Mouse (Mus musculus) gastrocnemius, adult 2 months (tissue): ENCODE results near the gene Zfp661. TPM values are rescaled to one million over a fixed set of nuclear protein-coding genes. Genes with fewer than 3 reads are reported as not detected.
"Not testable (repeated sequence)": the region's sequence is repeated elsewhere in the genome, so short reads cannot be mapped to it uniquely, and the experiment has no call there.

ENCODE experiments used
- DNase-seq: peaks from one replicate; pipeline ENCODE4 v3.0.0; 2022
- H3K27ac ChIP-seq: fragments of 200-600 bp; 2 replicates; pipeline ENCODE4 v1.8.1; 2022; ENCODE audit warnings: mild to moderate bottlenecking
- H3K4me3 ChIP-seq: fragments of 200-600 bp; 2 replicates; pipeline ENCODE4 v1.8.1; 2022; ENCODE audit warnings: mild to moderate bottlenecking, moderate library complexity
- CTCF ChIP-seq: fragments of 200-600 bp; IDR thresholded peaks from 2 replicates; pipeline ENCODE4 v1.8.1; 2022; ENCODE audit warnings: antibody characterized with exemption, mild to moderate bottlenecking, moderate library complexity
- intact Hi-C: fragments of 180-260 bp; cut with DNase I; formaldehyde crosslinking; loops from one replicate; pipeline ENCODE4 v1.15.1; 2025
- total RNA-seq, 2 experiments: library from RNA; stranded (reverse); gene quantifications; 2 replicates each; pipeline ENCODE4 v1.2.3; 2021

The Zfp661 gene
- total RNA-seq, 2 experiments from 2014 or later: 2.4 to 2.6 TPM

- no peak overlapping the region for H3K4me3 ChIP-seq
- no peak overlapping the region for H3K27ac ChIP-seq
- intact Hi-C loops: loop anchor here (5.0 kb wide), 1 partner anchor 62 kb away; no protein-coding TSS in a partner anchor
- no peak for DNase-seq
- TF ChIP-seq CTCF: no peak
Measured at GRCm38 (mm10) chr2:127605203-127605602, 18.3 kb upstream of the Zfp661 start.

DNA sequence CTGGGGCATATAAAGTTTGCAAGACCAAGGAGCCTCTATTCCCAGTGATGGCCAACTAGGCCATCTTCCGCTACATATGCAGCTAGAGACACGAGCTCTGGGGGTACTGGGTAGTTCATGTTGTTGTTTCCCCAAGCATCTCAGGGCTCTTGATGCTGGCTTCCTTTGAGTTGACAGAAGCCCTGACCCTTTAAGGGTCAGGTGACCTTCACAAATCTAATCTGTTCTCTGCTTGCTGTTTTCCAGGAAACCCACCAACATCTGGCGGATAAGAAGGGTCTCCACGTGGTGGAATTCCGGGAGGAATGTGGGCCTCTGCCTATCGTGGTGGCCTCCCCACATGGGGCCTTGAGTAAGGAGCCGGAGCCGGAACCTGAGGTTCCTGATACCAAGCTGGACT lies 16.5 kb upstream of the Zfp661 start:
- DNase-seq, H3K4me3 ChIP-seq, intact Hi-C loops: not testable (repeated sequence)

GRCm38 (mm10) chr2:127590840-127591239 lies 3.9 kb upstream of the Zfp661 start:
- intact Hi-C loops: no loop called here
- peak; percentile 39 for TF ChIP-seq CTCF
- H3K4me3 ChIP-seq: peak overlapping the region; percentile 54
- peak overlapping the region; percentile 16 for H3K27ac ChIP-seq
- no peak for DNase-seq

More for the DNA sequence above, 16.5 kb upstream of the Zfp661 start:
- H3K27ac ChIP-seq: not testable (repeated sequence)

- intact Hi-C loops: no loop called here
- DNase-seq: no peak
- Histone ChIP-seq H3K4me3 (peak overlapping the region; percentile 54), H3K27ac (peak overlapping the region; percentile 16)
- TF ChIP-seq CTCF: no peak
Measured at GRCm38 (mm10) chr2:127590204-127590603, 3.3 kb upstream of the Zfp661 start.

- Histone ChIP-seq H3K27ac (no peak overlapping the region), H3K4me3 (no peak overlapping the region)
- intact Hi-C loops: no loop called here
- no peak for DNase-seq
- no peak for TF ChIP-seq CTCF
Measured at GRCm38 (mm10) chr2:127588897-127589296, 2.0 kb upstream of the Zfp661 start.

GRCm38 (mm10) chr2:127587514-127587844 lies 585 bp upstream of the Zfp661 start:
- no peak for TF ChIP-seq CTCF
- no peak for DNase-seq
- intact Hi-C loops: no loop called here
- peak overlapping the region; percentile 99 for H3K4me3 ChIP-seq
- peak overlapping the region; percentile 95 for H3K27ac ChIP-seq

DNA sequence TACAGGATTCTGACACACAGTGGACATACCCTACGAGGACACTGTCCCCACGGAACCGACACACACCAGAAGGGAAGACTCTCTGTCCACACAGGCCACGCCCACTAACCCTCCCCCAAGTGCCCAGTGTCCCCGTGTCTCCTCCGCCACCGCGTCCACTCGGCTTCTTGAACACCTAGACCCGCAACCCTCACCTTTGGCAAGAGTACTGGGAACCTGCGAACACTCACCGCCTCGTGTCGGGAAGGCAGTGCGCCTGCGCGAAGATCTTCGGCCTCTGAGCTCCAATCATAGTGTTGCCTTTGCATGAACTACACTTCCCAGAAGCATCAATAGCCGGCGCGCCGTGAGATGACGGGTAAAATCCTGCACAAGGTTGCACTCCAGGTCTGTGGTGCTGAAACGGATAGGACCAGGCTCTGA lies 2.4 kb downstream of the Zfp661 start:
- peak overlapping the region; percentile 88 for H3K4me3 ChIP-seq
- intact Hi-C loops: no loop called here
- peak overlapping the region; percentile 88 for H3K27ac ChIP-seq
- no peak for TF ChIP-seq CTCF
- peak; percentile 96 for DNase-seq

- H3K4me3 ChIP-seq: no peak overlapping the region
- H3K27ac ChIP-seq: no peak overlapping the region
- TF ChIP-seq CTCF: no peak
- DNase-seq: no peak
- intact Hi-C loops: no loop called here
Measured at GRCm38 (mm10) chr2:127573322-127573721, 13.6 kb downstream of the Zfp661 start.

GRCm38 (mm10) chr2:127559070-127559966 lies 27.6 kb downstream of the Zfp661 start:
- peak; percentile 76 for DNase-seq
- intact Hi-C loops: loop anchor here (1.0 kb wide), 2 partner anchors 52 to 97 kb away; no protein-coding TSS in a partner anchor
- H3K4me3 ChIP-seq: no peak overlapping the region
- TF ChIP-seq CTCF: peak; percentile 79
- H3K27ac ChIP-seq: no peak overlapping the region

GRCm38 (mm10) chr2:127551078-127551477 lies 35.8 kb downstream of the Zfp661 start:
- intact Hi-C loops: no loop called here
- no peak overlapping the region for H3K27ac ChIP-seq
- no peak for DNase-seq
- H3K4me3 ChIP-seq: no peak overlapping the region
- TF ChIP-seq CTCF: peak; percentile 19; the same call in 1 of the 2 replicates

- intact Hi-C loops: no loop called here
- no peak for TF ChIP-seq CTCF
- Histone ChIP-seq H3K4me3 (no peak overlapping the region), H3K27ac (no peak overlapping the region)
- DNase-seq: no peak
Measured at GRCm38 (mm10) chr2:127550446-127550845, 36.4 kb downstream of the Zfp661 start.

DNA sequence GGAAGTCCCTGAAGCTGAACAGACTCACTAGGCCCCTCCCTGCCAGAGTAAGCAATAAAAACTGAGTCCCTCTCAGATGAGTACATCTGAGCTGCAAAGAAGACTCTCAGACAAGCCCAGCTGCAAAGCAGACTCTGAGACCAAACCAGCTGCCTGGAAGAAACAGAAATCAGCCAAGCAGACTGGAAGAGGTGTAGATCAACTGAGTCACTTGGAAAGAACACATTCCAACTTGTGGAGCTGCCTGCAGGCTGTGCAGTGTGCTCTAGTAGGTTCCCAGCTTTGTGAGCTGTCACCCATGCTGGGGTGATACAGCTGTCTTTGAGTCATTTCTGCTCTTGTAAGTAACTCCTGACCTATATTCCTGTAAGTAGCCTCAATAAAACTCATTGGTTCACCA lies 37.2 kb downstream of the Zfp661 start:
- Histone ChIP-seq H3K4me3 (no peak overlapping the region), H3K27ac (no peak overlapping the region)
- TF ChIP-seq CTCF: no peak
- intact Hi-C loops: no loop called here
- no peak for DNase-seq

DNA sequence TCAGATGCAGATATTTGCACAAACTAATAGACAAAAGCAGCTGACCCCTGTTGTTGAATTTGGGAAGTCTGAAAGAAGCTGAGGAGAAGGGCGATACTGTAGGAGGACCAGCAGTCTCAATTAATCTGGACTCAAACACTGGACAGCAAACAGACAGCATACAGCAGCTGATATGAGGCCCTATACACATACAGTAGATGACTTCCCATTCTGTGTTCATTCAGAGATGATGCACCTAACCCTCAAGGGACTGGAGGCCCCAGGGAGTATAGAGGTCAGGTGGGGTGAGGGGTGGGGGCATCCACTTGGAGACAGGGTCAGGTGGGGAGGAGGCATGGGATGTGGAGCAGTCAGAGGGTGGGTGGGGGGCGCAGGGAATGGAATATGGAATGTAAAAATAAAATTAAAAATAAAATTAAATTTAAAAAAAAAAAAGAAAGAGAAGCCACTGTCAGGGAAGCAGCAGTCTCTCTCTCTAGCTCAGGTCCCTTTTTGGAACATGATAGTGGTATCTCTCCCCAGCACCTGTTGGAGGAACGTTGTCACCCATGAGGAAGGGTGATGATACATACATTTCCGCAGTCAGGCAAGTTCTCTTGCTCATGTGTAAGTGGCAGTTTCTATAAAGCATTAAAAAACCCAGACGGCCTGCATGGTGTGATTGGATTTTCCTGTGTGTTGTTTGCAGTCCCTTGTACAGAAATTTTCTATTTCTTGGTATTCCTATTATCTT lies 38.4 kb downstream of the Zfp661 start:
- Histone ChIP-seq H3K4me3 (no peak overlapping the region), H3K27ac (no peak overlapping the region)
- TF ChIP-seq CTCF: no peak
- intact Hi-C loops: no loop called here
- DNase-seq: no peak
